Mouse (Mus musculus): ENCODE measurements at regions not wholly inside any gene's neighbourhood (a gene's known extent, or its start where the extent isn't known, plus 50 kb on each side); places are given as distances from the start of the nearest gene placed in this dataset.

GRCm38 (mm10) chr2:48211804-48212203, 602.1 kb upstream of the Acvr2a start:
- TF ChIP-seq POLR2A (IDR thresholded peaks at IDR 0.05; ENCODE audit: borderline replicate concordance, extremely low read depth, insufficient read depth, insufficient read length, poor library complexity, severe bottlenecking) (no peak), CTCF (IDR thresholded peaks at IDR 0.05; ENCODE audit: borderline replicate concordance, extremely low read depth, insufficient read depth, insufficient read length) (no peak)
